Mouse (Mus musculus) embryo, embryonic 9.5 days (tissue): ENCODE results near the gene 9230102O04Rik.

ENCODE experiments used
- DNase-seq: peaks from one replicate; pipeline ENCODE4 v3.0.0-alpha.2; 2017; ENCODE audit errors: extremely low spot score

The 9230102O04Rik gene

DNA sequence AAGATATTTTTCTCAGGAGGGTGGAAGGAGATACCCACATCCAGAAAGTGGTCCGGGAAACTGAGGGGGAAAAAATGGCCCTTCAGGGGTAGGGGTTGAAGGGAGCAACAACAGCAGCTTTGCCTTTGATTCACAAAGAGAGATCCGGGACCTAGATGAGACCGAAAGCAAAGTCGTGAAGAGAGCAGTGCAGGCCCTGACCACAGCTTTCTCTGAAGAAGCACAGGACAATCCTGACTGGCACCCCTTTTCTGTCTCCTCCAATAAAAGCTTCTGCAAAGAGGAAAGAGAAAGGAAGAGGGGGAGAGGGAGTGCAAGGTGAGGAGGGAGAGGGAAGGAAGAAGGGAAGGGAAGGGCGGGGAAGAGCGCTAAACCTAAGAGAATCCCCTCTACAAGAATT lies 17.5 kb downstream of the 9230102O04Rik start:
- no peak for DNase-seq

GRCm38 (mm10) chr2:9871141-9871716 lies 18.1 kb downstream of the 9230102O04Rik start:
- DNase-seq = peak; percentile 26

GRCm38 (mm10) chr2:9867092-9867825 lies 22.1 kb downstream of the 9230102O04Rik start:
- peak; percentile 9 for DNase-seq

DNA sequence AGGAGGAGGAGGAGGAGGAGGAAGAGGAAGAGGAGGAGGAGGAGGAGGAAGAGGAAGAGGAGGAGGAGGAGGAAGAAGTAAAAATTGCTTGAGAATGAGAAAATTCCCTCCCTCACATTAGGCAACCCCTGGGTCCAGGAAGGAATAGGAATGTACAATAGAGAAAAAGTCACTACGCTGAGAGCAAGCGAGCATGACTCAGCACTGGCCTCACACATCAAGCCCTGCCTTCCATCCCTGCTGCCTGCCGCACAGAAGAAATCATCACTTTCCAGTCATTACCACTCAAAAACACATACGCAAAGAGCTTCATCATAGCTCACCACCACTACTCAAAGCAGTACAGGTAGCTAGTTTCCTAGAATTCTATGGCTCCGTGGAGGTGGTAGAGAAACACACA lies 28.6 kb downstream of the 9230102O04Rik start:
- no peak for DNase-seq

DNA sequence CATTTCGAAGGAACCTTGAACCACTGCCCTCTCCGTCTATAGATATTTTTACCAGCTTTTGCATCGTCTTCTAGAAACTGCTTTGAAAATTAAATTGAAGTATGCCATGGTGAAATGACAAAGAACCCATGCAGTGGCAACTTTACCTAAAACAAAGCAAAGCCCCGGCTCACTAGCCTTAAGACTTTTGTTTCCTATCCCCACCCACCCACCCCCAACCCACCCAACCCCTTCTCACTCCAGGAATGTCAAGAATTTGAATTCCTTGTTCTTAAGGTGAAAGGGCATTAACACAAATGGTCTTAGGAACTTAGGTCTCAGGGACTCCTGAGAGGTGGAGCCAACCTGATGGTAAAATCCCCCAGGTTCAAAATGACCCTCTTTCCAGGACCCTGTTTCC lies 33.5 kb downstream of the 9230102O04Rik start:
- DNase-seq = no peak

GRCm38 (mm10) chr2:9852851-9853576 lies 36.3 kb downstream of the 9230102O04Rik start:
- DNase-seq = peak; percentile 17

DNA sequence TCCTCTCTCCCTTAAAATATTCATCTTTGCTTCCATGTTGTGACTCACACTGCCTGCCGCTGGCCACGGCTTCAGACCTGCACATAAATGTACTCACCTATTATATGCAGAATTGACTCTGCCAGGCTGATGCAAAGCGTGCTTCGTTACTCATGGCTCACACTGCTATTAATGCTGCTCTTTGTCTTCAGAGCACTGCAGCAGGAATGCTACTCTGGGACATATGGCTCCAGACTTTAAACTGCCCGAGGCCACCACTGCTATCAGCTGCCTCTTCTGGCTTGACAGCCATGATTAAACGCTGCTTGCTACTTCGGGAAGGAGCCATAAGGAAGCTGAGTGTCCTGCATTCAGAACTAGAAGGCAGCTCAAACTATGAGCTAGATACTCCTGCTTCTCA lies 54.1 kb downstream of the 9230102O04Rik start:
- no peak for DNase-seq

DNA sequence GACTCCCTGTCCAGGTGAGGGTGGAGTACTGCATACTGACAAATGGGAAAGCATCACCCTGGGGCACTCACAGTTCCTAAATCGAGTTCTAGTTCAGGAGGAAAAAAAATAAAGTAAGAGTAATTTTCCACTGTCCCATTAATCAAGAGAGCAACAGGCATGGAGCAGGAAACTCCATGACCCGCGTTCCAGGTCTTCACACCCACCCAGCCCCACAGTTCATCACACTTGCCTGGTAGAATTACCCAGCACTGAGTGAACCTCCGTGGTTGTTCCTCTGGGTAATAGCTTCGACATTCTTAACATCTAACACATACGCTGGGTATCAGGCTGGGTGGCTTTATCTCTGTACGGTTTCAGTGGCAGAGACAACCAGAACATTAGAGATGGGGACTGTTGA lies 55.6 kb downstream of the 9230102O04Rik start:
- no peak for DNase-seq
